Mouse (Mus musculus) liver, postnatal 0 days (tissue): ENCODE measurements around the gene Hspg2.

ENCODE experiments used
- CTCF ChIP-seq: sonication (generic); IDR thresholded peaks from 2 replicates; pipeline ENCODE4 v1.5.1; 2016; ENCODE audit warnings: antibody characterized with exemption, low read depth
- EP300 ChIP-seq: IDR thresholded peaks from 2 replicates; pipeline ENCODE4 v1.6.1; 2016; ENCODE audit warnings: antibody characterized with exemption, low read depth, mild to moderate bottlenecking

GRCm38 (mm10) chr4:137497367-137497766 is 28.8 kb downstream of the Hspg2 start:
- TF ChIP-seq CTCF (no peak), EP300 (no peak)
